In the genomic region with DNA sequence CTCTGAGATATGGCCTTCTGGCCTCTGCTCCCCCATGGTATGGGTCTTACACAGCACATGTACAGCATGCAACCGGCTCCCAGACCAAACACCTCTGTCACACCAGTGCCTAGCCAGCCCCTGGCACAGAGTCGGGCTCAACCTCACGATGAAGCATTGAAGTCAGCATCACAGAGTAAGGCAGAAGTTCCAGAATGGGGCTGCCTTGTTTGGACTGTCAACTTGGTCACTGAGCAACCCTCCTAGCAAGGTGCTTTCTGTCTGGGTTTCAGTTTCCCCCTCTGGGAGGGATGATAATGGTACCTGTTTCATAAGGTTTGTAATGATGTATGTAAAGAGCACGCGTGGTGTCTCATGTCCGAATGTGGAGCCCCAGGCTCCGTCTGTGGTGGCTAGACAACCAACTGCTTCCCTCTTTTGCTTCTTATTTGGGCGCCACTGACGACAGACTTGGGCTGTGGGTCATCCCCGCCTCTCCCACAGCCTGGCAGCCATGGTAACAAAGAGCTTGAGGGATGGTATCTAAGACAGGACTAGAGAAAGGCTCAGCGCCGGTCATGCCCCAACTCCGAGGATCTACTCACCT, we compare ENCODE assay signal across 1 mouse cellular context.
A peak's percentile ranks its signal among the peaks of the same experiment; 100 is the strongest.
TF ChIP-seq lines count a peak whose summit lies in the region.

No protein-coding gene starts in this region.

TF ChIP-seq in CH12.LX, 34 proteins besides CTCF, POLR2A, EP300 and RAD21 (continued from another document):
- TF ChIP-seq SIN3A (IDR thresholded peaks at IDR 0.05; ENCODE audit: low read length) (no peak), JUN (IDR thresholded peaks at IDR 0.05; ENCODE audit: insufficient read depth, low read depth, low read length) (no peak), RCOR1 (conservative IDR thresholded peaks at IDR 0.05; ENCODE audit: low read depth, low read length) (0 out of 2 replicates have a peak, but pooled peaks have one; percentile 33), BHLHE40 (IDR thresholded peaks at IDR 0.05; ENCODE audit: low read depth, low read length) (peak; percentile 74), IRF4 (IDR thresholded peaks at IDR 0.05; ENCODE audit: low read depth, low read length) (peak; percentile 77), USF2 (conservative IDR thresholded peaks at IDR 0.05; ENCODE audit: low read depth, low read length) (no peak), MAZ (IDR thresholded peaks at IDR 0.05; ENCODE audit: low read depth, low read length) (0 out of 2 replicates have a peak, but pooled peaks have one; percentile 30), ETS1 (conservative IDR thresholded peaks at IDR 0.05; ENCODE audit: low read depth, low read length) (peak; percentile 57; the same call in 1 of the 2 replicates), GABPA (IDR thresholded peaks at IDR 0.05; ENCODE audit: insufficient replicate concordance, low read depth, low read length) (no peak), CHD2 (IDR thresholded peaks at IDR 0.05; ENCODE audit: low read length) (no peak)
